Mouse (Mus musculus) kidney, embryonic 15.5 days (tissue): ENCODE results near the gene Nectin3. TPM values are rescaled to one million over a fixed set of nuclear protein-coding genes. Genes with fewer than 3 reads are reported as not detected.

Experiments used
- ATAC-seq: fragments of 200-750 bp; cut with Nextera tagmentation; replicated peaks from 2 replicates; pipeline ENCODE4 v1.8.0; 2017; ENCODE audit warnings: moderate TSS enrichment; ENCODE audit not compliant: low FRiP score
- H3K27ac ChIP-seq: fragments of 300-500 bp; sonication (generic); 2 replicates; pipeline ENCODE4 v1.5.1; 2015; ENCODE audit warnings: mild to moderate bottlenecking, inconsistent platforms
- H3K27me3 ChIP-seq: fragments of 300-500 bp; sonication (generic); 2 replicates; pipeline ENCODE4 v1.6.1; 2015; ENCODE audit warnings: inconsistent platforms
- H3K36me3 ChIP-seq: fragments of 300-500 bp; sonication (generic); 2 replicates; pipeline ENCODE4 v1.6.1; 2015; ENCODE audit warnings: inconsistent platforms
- H3K4me1 ChIP-seq: fragments of 300-500 bp; sonication (generic); 2 replicates; pipeline ENCODE4 v1.6.1; 2015; ENCODE audit warnings: inconsistent platforms
- H3K4me2 ChIP-seq: fragments of 300-500 bp; sonication (generic); 2 replicates; pipeline ENCODE4 v1.6.1; 2015; ENCODE audit warnings: moderate library complexity, mild to moderate bottlenecking, inconsistent platforms
- H3K4me3 ChIP-seq: fragments of 300-500 bp; sonication (generic); replicated peaks from 2 replicates; pipeline ENCODE4 v1.5.1; 2015; ENCODE audit warnings: mild to moderate bottlenecking, inconsistent platforms
- H3K9ac ChIP-seq: fragments of 300-500 bp; sonication (generic); 2 replicates; pipeline ENCODE4 v1.6.1; 2015; ENCODE audit warnings: mild to moderate bottlenecking, inconsistent platforms
- H3K9me3 ChIP-seq: fragments of 300-500 bp; sonication (generic); replicated peaks from 2 replicates; pipeline ENCODE4 v1.6.1; 2016; ENCODE audit warnings: inconsistent platforms
- WGBS: fragments of 180-500 bp; shearing (Covaris S2); methylation state at CpG from one replicate; pipeline ENCODE4 v1.1.7; 2015; ENCODE audit warnings: mixed read lengths; 5-methylcytosine and 5-hydroxymethylcytosine counted together
- polyA plus RNA-seq: library from polyadenylated mRNA; unstranded; fragments of >200 nt; fragmentation: Nextera tagmentation; extraction: Ambion mirVana; gene quantifications from 2 replicates; pipeline ENCODE4 v1.2.1, GENCODE M21; 2015

The Nectin3 gene
- polyA plus RNA-seq, result 38.6 and 43.0 TPM in 2 replicates

DNA sequence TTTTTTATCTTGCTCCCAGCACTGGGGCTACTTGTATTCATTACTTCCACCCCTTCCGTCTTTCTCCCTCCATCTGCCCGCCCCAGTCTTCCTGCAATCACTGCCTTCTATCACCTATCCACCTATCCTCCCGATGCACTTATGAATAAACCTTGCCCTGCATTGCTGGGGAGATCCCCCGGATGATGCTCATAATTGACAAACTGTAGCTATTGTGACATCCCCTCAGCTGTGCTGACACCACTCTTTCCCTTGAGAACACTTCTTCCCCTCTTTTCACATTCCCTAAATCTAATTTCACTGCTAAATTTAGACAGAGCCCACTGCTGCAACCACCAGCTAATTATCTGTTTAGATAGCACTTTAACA is at the start of gene Nectin3:
Nectin3 (minus strand) TSS at position 105 of the 369 bp plus-strand sequence.
- Histone ChIP-seq H3K9ac (peak within 1 kb of the TSS; percentile 68), H3K9me3 (no peaks in the 10 kb centered on the region), H3K27ac (peak within 1 kb of the TSS; percentile 98), H3K27me3 (0 out of 2 replicates have a peak, but pooled peaks cover 3% of the 10 kb centered on the region), H3K4me2 (peak within 1 kb of the TSS; percentile 87), H3K4me3 (peak within 1 kb of the TSS; percentile 92), H3K4me1 (peaks cover 16% of the 10 kb centered on the region), H3K36me3 (no peaks in the 10 kb centered on the region)
- no peak for ATAC-seq
- 8% methylated on average over 4 of the region's 4 CpGs for WGBS

DNA sequence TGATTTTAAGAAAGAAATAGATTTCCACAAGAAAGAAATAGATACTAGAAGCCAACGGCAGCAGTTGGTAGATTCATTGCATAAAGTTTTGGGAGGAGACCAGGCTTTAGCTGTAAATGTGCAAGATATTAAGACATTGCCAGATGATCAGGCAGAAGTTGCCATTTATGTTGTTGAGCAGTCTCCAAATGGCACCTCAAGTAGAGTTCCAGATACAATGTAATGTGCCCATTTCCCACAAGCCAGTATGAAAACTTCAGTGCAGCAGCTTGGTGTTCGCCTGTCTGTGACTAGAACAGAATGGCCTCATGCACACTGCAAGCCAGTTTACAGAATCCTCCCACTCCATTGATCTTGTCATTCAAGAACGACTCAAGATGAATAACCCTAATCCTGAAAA is 39.8 kb upstream of the Nectin3 start:
- Histone ChIP-seq H3K27ac (no peak overlapping the region), H3K4me3 (no peak overlapping the region), H3K9me3 (no peaks in the 10 kb centered on the region), H3K4me1 (no peaks in the 10 kb centered on the region), H3K9ac (no peak overlapping the region), H3K36me3 (no peaks in the 10 kb centered on the region), H3K4me2 (no peak overlapping the region), H3K27me3 (no peaks in the 10 kb centered on the region)
- WGBS, result 80% methylated on average over 3 of the region's 3 CpGs
- no peak for ATAC-seq

- no peak for ATAC-seq
- WGBS, result 82% methylated on average over 5 of the region's 5 CpGs
Measured at GRCm38 (mm10) chr16:46532465-46533254, 34.3 kb upstream of the Nectin3 start.

GRCm38 (mm10) chr16:46531023-46531422 is 32.7 kb upstream of the Nectin3 start:
- Histone ChIP-seq H3K9me3 (no peaks in the 10 kb centered on the region), H3K4me3 (no peak overlapping the region)

More at GRCm38 (mm10) chr16:46532465-46533254, 34.3 kb upstream of the Nectin3 start:
- no peaks in the 10 kb centered on the region for H3K27me3 ChIP-seq
- no peak overlapping the region for H3K4me2 ChIP-seq
- H3K9me3 ChIP-seq, result no peaks in the 10 kb centered on the region
- no peaks in the 10 kb centered on the region for H3K36me3 ChIP-seq
- H3K27ac ChIP-seq, result no peak overlapping the region
- H3K4me3 ChIP-seq, result no peak overlapping the region
- H3K4me1 ChIP-seq, result no peaks in the 10 kb centered on the region
- H3K9ac ChIP-seq, result no peak overlapping the region

GRCm38 (mm10) chr16:46520885-46521417 is 22.6 kb upstream of the Nectin3 start:
- no peaks in the 10 kb centered on the region for H3K27me3 ChIP-seq
- no peak for ATAC-seq
- WGBS, result 69% methylated on average over 5 of the region's 5 CpGs
- no peaks in the 10 kb centered on the region for H3K36me3 ChIP-seq
- H3K9me3 ChIP-seq, result no peaks in the 10 kb centered on the region
- H3K4me2 ChIP-seq, result no peak overlapping the region
- no peak overlapping the region for H3K27ac ChIP-seq
- H3K4me1 ChIP-seq, result no peaks in the 10 kb centered on the region
- H3K9ac ChIP-seq, result no peak overlapping the region
- no peak overlapping the region for H3K4me3 ChIP-seq

More at GRCm38 (mm10) chr16:46531023-46531422, 32.7 kb upstream of the Nectin3 start:
- no peaks in the 10 kb centered on the region for H3K4me1 ChIP-seq
- no peak overlapping the region for H3K4me2 ChIP-seq
- no peak for ATAC-seq
- no peaks in the 10 kb centered on the region for H3K36me3 ChIP-seq
- no peak overlapping the region for H3K9ac ChIP-seq
- no peak overlapping the region for H3K27ac ChIP-seq
- WGBS, result 70% methylated on average over 3 of the region's 3 CpGs
- no peaks in the 10 kb centered on the region for H3K27me3 ChIP-seq

DNA sequence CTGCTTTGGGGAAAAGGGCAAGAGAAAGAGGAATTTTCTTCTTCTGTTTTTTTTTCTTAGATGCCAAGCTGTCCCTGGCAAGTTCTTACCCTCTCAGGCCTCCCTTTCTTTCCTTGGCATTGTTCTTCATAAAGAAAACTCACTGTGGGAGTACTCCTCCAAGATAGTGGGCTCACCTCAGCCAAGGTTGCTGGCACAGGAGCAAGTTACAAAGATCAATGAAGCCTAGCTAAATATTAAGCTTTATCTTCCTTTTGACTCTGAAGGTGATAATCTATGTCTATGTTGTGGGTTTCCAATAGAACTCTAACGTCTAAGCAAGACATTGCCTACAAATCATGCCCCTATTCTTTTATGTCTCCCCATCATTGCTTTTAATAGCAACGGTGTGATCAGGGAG is 21.3 kb upstream of the Nectin3 start:
- 74% methylated on average over 2 of the region's 2 CpGs for WGBS
- H3K9ac ChIP-seq, result no peak overlapping the region

GRCm38 (mm10) chr16:46507944-46508333 is 9.6 kb upstream of the Nectin3 start:
- H3K9ac ChIP-seq, result no peak overlapping the region
- H3K27me3 ChIP-seq, result no peaks in the 10 kb centered on the region
- WGBS, result 84% methylated on average over 3 of the region's 3 CpGs
- no peak overlapping the region for H3K4me2 ChIP-seq
- no peak overlapping the region for H3K4me3 ChIP-seq
- no peak for ATAC-seq
- H3K36me3 ChIP-seq, result no peaks in the 10 kb centered on the region
- 0 out of 2 replicates have a peak, but pooled peaks cover 3% of the 10 kb centered on the region for H3K4me1 ChIP-seq
- 0 out of 2 replicates have a peak overlapping the region, but pooled peaks have one; percentile 73 for H3K27ac ChIP-seq
- H3K9me3 ChIP-seq, result no peaks in the 10 kb centered on the region

More for the DNA sequence above, 21.3 kb upstream of the Nectin3 start:
- no peak for ATAC-seq
- no peaks in the 10 kb centered on the region for H3K36me3 ChIP-seq
- no peak overlapping the region for H3K4me3 ChIP-seq
- no peak overlapping the region for H3K27ac ChIP-seq
- no peak overlapping the region for H3K4me2 ChIP-seq
- H3K4me1 ChIP-seq, result no peaks in the 10 kb centered on the region
- H3K27me3 ChIP-seq, result no peaks in the 10 kb centered on the region
- H3K9me3 ChIP-seq, result no peaks in the 10 kb centered on the region

GRCm38 (mm10) chr16:46507260-46507943 is 9.1 kb upstream of the Nectin3 start:
- ATAC-seq, result peak; percentile 94
- WGBS, result 31% methylated on average over 3 of the region's 3 CpGs
- H3K9ac ChIP-seq, result no peak overlapping the region
- no peak overlapping the region for H3K4me3 ChIP-seq
- no peaks in the 10 kb centered on the region for H3K27me3 ChIP-seq
- 0 out of 2 replicates have a peak, but pooled peaks cover 3% of the 10 kb centered on the region for H3K4me1 ChIP-seq
- H3K27ac ChIP-seq, result peak overlapping the region; percentile 73
- no peaks in the 10 kb centered on the region for H3K36me3 ChIP-seq
- H3K4me2 ChIP-seq, result no peak overlapping the region
- no peaks in the 10 kb centered on the region for H3K9me3 ChIP-seq

DNA sequence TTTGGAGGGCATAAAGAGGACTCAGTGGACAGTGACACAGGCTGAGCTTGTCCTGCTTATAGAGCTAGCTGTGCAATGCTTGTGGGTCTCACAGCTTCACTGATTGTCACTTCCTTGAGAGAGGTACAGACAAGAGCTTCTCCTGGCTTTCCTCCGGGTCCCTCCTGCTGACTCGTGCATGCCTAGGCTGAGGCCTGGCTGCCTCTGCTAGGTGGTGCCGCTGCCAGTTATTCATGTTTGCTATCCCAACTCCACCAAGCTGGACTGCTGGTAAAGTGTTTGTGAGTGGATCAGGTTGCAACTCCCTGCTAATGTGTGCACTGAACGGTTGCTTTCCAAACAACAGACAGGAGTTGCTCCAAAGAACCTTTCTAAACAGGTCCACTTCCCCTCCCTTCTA is 5.7 kb upstream of the Nectin3 start:
- Histone ChIP-seq H3K9ac (no peak overlapping the region), H3K27ac (no peak overlapping the region), H3K36me3 (no peaks in the 10 kb centered on the region), H3K27me3 (no peaks in the 10 kb centered on the region), H3K4me3 (no peak overlapping the region), H3K4me2 (no peak overlapping the region), H3K4me1 (0 out of 2 replicates have a peak, but pooled peaks cover 3% of the 10 kb centered on the region), H3K9me3 (no peaks in the 10 kb centered on the region)
- ATAC-seq, result no peak
- 58% methylated on average over 4 of the region's 4 CpGs for WGBS

DNA sequence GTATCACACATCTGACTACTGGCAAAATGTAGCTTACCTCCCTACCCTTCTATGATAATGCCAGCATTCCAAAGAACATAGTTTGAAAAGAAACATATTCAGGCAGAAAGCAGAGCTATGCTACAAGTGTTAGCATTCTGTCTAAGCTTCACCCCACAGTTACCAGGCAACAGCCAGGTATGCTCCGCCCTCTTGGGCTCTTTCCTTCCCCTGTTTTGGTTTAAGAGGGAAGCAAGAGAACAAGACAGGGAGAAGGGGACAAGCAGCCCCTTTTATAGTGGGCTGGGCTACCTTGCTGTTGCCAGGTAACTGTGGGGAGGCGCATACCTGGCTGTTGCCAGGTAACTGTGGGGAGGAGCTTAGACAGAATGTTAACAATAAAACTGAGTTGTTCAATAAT is 4.0 kb upstream of the Nectin3 start:
- Histone ChIP-seq H3K9me3 (no peaks in the 10 kb centered on the region), H3K9ac (no peak overlapping the region), H3K4me2 (no peak overlapping the region), H3K36me3 (no peaks in the 10 kb centered on the region), H3K4me1 (peaks cover 13% of the 10 kb centered on the region), H3K4me3 (no peak overlapping the region), H3K27ac (no peak overlapping the region), H3K27me3 (0 out of 2 replicates have a peak, but pooled peaks cover 3% of the 10 kb centered on the region)
- no peak for ATAC-seq
- WGBS, result 85% methylated on average over 2 of the region's 2 CpGs

- WGBS, result 70% methylated on average over 3 of the region's 3 CpGs
- Histone ChIP-seq H3K4me3 (no peak overlapping the region), H3K9me3 (no peaks in the 10 kb centered on the region), H3K4me1 (peaks cover 10% of the 10 kb centered on the region), H3K9ac (no peak overlapping the region), H3K27ac (no peak overlapping the region), H3K4me2 (no peak overlapping the region), H3K36me3 (no peaks in the 10 kb centered on the region), H3K27me3 (0 out of 2 replicates have a peak, but pooled peaks cover 3% of the 10 kb centered on the region)
- no peak for ATAC-seq
Measured at GRCm38 (mm10) chr16:46500759-46501158, 2.4 kb upstream of the Nectin3 start.
